Mouse (Mus musculus) retina, postnatal 1 day (tissue): ENCODE data around the gene Ajap1.

Experiments used
- DNase-seq: peaks from one replicate; pipeline ENCODE4 v3.0.0-alpha.2; 2012

The Ajap1 gene

DNA sequence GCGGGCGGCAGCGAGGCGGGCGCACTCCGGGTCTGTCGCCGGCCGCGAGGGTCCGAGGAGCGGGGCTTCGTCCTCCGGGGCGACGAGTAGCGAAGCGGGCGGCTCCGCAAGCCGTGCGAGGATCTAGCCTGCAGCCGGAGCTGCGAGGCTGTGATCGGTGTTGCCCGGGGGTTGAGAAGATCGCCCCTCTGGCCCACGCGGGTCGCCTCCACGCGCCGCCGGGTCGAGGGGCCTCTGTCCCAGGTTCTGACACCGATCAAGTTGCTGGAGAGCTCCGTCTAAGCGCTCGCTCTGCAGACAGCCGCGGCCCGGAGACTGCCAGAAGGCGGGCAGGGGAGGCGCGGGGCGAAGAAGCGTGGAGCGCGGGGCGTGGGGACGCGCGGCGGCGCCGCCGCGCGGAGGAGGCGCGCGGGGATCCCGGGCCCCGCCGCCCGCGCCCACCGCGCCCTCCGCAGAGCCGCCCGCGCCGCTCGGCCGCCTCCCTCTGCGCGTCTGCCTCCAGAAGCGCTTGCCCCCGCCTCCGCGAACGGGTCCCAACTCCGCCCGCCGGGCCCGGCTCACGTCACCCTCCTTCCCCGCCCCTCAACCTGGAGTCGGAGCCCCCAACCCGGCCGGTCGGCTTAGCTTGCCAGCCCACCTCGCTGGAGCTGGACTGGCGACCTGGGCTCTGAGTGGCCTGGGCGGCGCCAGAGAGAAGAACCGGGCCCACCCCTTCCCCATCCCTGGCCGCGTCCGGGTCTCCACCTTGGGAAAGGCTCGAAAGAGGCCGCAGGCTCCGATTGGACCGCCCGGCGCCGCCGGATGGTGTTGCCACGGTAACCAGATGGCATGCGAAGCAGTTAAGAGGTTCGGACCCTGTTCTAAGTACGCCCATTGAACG, at the start of gene Ajap1:
Gene Ajap1, minus strand, starts transcription at position 353 of the 880 bp plus-strand sequence.
- DNase-seq: peak; percentile 64

DNA sequence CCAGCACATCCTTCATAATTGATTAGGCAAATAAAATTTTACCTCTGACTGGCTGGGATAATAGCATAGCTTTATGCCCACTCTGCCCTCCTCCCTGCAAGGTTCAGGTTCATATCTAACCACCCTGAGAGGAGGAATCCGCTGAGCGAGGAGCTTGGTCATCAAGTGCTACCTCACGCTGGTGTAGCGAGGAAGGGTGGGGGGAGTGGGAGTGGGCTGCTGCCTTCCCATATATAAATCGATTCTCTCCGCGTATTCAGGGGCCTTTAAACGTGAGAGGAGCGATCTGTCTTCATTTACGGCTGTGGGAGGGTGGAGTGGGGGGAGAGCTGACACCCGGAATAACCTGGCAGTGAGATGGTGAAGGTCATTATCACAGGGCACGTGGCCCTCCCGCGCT, 47.9 kb upstream of the Ajap1 start:
- no peak for DNase-seq

DNA sequence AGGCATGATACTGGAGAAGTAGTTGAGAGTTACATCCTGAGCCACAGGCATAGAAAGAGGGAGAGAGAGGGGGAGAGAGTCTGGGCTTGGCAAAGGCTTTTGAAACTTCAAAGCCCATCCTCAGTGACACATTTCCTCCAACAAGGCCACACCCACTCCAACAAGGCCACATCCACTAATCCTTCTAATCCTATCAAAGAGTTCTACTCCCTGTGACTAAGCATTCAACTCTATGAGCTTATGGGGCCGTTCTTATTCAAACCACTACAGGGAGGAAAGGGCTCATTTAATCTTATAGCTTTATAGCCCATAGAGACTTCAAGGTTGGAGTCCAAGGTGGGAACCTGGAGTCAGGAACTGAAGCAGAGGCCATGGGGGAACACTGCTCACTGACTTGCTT, 39.0 kb upstream of the Ajap1 start:
- DNase-seq: peak; percentile 55

DNA sequence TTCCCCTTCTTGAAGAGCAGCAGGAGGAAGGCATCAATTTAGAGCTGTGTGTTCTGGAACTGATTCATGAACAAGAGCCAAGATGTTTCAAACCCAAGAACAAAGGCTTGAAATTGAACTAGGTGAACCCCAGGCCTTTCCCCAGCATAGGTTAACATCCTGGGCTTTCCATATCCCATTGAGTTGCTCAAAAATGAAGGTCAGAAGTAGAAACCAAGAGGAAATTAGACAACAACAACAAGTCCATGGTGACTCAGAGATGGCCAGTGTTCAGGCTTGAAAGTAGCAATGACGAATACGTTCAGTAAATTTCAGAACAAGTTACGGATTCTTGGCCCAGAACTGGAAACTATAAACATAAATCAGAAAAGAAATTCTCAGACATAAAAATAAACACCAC, 37.3 kb upstream of the Ajap1 start:
- no peak for DNase-seq

DNA sequence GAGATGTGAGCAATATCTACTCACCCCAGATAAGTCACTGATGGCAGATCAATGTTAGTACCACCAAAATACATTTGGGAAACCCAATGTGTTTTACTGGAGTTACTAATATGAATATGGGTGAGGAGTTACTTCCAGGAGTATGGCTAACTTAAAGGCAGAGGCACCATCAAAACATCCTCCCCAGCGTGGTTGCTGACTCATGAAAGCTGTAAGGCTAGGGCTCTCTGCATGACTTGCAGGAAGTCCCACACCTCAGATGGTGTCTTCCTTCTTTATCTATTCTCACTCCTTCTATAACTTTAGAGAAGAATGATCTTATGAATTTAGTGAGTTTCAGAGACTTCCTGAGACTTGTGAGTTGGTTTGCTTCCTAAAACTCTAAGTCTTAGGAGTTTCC, 36.7 kb upstream of the Ajap1 start:
- no peak for DNase-seq

DNA sequence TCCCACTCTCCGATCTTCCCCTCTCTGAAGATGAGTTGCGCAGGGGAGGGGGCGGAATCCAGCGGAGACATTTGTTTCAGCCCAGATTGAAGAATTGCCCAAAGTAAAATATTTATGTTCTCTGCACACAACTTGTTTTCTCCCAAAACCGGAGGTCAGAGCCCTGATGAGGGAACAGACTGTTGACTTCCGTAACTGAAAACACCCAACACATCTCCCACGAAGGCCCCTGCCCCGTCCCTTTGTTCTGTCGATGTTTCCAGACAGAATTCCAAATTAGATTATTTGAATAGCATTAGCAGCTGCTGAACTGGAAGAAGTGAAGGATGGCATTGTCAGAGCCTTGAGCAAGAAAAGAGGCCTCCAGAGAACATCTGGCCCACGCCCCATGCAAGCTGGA, 33.2 kb upstream of the Ajap1 start:
- DNase-seq: peak; percentile 64

DNA sequence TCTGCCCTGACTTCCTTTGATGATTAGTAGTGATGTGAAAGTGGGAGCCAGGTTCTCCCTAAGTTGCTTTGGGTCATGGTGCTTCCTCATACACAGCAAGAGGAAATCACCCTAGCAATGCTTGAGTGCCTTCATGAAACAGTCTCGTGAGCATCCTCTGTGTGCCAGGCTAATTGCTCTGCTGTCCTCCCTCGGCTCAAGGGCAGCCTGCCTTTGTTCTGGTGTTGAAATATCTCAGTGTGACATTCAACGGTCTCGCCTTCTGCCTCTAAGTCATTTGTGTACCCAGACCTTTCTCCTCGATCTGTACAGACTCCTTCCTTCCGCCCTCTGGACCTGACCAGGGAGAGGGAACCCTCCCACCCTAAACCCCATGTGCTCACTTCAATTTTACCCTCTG, 31.5 kb upstream of the Ajap1 start:
- no peak for DNase-seq

DNA sequence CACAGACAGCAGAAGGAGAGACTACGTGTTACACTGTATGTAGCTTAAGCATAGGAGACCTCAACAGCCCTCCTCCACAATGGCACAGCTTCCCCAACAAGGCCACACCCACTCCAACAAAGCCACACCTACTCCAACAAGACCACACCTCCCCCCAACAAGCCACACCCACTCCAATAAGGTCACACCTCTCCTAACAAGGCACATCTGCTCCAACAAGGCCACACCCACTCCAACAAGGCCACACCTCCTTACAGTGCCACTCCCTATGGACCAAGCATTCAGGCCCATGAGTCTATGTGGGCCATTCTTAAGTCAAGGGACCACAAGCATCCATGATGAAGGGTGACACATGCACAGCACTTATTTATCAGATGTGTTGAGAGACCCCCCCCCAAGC, 28.9 kb upstream of the Ajap1 start:
- DNase-seq: no peak

DNA sequence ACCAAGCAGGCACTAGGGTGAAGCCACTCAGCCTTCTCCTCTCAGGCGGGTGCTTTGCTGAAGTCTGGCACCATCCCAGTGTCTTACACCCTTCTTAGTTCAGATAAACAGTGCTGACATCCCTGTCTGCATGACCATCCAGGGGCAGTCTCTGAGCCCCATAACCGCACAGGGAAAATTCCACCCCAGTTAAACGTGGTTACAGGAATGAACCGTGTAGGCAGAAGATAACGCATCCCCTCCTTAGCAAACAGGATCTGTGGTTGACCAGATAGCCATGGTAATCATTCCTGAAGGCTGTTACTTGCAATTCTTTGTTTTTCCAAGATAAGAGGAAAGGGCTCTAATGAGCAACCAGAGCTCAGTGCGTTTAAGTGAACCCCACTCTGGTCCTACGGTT, 19.3 kb upstream of the Ajap1 start:
- no peak for DNase-seq

DNA sequence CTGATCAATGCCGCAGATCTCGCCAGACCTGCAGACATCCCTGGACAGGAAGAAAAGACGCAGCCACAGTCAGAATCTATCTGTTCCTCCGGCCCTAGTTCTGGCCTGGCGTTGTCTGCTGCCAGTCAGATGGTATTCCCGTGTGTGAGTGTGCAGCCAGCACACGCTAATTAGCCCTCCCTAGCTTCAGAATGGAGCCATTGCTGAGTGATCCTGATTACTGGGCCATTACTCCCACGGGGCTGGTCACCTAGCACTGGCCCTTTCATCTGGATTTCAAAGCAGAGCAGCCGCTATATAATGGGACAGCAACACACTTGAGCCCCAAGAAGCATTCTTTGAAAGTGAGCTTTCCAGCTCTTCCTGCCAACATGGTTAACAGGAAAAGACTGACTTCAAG, 9.8 kb upstream of the Ajap1 start:
- DNase-seq: no peak

DNA sequence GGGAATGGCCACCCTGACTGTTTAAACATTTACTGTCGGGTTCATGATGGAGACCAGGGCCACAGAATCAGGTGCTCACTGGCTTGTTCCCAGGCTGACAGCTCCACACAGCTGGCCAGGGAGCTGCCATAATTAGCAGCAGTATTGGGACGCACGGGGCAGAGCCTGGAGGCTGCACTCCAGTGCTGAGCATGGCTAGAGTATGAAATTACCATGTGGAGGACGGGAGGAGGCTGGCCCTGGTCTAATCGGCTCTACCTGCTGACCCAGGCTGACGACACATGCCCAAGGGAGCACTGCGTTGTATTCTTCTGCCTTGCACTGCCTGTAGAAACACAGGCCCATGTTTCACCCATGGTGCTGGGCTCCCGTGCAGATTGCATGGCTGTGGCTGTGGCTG, 6.5 kb upstream of the Ajap1 start:
- DNase-seq: no peak

DNA sequence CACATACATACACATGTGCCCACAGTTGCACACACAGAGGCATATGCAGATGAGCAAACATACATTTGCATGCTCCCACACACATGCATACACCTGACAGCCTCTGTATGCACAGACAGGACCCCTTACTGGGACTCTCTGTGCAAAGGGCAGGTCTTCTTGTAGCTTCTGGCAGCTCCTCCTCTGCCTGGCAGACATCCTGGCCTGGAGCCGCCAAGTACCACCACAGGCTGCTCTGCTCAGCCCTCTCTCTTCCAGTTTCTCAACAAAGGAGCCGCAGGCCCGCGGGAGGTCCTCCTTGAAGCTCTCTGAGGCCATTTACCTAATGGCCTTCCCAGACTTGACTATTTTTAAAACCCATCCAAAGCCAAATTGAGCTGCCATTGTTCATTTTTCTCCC, 3.3 kb upstream of the Ajap1 start:
- DNase-seq: no peak

DNA sequence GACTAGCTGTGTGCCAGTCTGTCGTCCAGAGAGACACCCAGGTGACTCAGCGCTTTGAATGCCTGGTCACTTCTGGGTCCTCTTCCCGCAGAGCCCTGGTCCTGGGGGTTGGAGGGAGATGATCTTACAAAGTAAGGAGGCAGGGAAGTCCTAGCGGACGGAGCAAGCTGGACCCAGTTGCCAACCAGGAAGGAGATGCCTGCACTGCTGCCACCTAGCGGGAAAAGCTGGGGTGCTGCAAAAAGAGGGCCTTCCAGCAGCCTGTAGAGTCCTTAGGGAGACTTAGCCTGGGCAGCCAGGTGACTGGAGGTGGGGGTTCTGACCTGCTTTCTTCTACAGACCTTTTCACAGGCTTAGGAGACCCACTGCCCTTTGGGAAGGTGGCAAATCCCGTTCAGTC, 1.8 kb upstream of the Ajap1 start:
- DNase-seq: peak; percentile 87

DNA sequence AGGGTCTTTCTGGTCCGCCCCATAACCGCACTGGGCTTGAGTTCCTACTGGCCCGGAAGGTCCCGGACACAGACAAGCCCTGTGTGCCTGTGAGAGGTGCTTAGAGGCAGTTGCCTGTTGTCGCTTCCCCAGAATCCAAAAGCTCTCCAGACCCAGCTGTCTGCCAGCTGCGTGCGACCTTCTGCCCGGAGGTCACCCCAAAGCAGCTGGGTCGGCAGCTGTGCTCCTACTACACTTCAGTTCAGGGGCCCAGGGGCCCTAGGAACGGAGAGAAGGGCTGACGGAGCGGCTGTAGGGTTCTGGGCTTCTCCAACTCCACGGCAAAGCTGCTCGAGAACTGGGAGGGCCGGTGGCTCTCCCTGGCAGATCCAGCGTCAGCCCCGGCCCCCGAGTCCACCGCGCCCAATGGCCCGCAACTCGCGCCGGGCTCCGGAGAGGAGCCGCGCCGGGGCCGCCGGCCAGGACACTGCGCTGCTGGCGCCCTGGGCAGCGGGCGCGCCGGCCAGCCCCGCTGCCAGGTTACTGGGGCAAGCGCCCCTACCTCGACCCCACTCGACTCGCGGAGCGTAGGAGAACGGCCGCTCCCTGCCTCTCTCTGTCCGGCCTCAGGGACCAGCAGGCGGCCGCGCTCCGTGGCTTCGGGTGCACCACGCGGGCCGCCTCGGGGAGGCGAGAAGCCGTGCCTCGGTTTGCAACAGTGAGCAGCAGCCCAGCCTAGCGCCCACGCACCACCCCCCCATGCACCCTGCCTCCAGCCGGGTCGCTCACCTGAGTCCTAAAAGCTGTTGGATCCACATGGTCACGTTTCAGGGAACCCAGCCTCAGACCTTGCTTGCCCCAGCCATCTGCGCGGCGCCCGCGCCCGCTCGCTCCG, 1.0 kb downstream of the Ajap1 start:
- DNase-seq: peak; percentile 41

DNA sequence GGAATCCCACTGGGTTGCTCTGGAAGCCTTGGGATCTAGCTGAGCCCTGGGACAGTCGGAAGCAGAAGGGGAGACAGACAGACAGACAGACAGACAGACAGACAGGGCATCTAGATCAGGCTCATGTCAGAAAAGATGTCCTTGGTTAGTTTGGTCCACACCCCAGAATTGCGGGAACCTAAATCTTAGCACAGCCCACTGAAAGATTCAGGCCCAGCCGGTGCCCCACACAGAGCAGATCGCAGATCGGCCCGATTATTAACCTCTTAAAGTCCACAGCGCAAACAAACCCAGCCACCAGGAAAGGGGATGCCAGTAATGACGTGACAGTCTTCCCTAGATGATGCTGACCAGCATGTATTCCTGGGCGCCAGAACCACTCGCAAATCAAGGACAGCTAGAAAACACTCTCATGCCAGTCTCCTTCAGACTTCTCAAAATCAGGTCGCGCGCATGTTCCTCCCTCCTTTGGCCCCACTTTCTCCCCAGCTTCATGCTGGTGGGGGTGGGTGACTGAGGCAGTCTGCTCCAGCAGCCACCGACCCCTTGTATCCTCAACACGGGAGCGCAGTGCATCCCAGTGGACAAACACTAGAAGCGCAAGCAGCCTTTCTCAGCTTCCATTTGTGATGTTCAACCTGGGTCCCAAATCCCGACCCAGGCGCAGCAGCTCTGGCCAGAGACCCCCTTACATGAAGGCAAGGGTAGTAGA, 1.9 kb downstream of the Ajap1 start:
- peak; percentile 86 for DNase-seq

DNA sequence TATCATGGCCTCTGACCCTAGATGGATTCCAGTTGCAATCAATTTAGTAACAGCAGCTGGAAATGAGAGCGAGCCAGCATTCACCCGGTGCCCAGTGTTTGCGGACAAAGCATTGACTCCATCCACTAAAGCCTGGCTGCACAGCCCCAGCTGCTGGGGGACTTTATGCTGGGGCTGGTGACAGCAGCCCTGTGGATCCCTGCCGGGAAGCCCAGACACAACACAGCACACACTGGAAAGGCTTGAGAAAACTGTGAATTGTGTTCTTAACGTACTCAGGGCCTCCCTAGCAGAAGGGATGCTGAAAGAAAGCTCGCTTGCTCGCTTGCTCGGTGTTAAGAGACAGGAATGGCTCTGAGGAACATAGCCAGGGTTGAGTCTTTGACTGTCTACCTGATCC, 3.5 kb downstream of the Ajap1 start:
- peak; percentile 29 for DNase-seq

DNA sequence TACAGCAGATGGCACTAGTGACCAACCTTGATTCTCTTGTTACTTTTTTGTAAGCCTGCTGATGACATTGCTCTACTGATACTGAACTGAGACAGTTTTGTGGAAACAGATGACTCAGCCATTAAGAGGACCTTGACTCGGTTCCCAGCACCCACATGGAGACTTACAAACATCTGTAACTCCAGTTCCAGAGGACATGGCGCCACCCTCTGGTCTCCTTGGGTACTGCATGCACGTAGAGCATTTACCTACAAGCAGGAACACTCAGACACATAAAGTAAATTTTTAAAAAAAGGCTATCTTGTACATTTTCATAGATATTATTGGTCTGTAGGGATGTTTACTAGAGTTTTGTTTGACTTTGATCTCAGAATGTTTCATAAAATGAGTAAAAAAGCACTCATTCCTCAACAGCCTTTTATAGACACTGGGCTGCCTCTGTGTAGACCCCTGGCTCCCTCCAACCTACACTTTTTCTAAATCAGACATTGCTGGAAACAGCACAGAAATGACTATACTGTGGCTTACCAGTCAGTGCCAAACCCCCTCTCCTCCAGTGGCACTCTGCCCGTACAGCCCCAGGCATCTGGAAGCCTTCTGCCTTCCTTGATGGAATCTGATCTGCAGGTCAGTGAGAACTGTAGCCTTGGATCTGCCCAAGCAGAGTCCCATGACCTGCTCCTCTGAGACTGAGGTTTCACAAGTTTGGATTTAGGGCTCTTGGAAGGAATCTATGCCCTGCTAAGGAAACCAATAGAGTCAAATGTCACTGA, 8.9 kb downstream of the Ajap1 start:
- no peak for DNase-seq

DNA sequence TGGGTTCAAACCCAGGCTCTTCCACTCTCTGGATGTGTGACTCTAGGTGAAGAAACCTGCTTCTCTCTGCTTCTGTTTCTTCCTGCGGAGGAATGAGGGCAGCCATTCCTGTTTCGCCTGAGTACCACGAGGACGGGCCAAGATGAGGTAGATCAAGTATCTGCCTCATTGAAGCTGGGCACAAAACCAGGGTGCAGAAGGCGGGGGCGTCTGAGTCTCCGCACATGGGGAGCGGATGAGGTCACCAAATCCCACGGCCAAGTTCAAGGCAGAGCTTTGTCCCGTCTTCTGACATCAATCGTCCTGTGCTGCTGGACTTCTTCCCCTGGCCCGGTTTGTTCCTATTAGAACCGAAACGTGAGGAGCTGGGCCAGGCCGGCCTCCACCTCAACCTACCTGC, 12.9 kb downstream of the Ajap1 start:
- no peak for DNase-seq

DNA sequence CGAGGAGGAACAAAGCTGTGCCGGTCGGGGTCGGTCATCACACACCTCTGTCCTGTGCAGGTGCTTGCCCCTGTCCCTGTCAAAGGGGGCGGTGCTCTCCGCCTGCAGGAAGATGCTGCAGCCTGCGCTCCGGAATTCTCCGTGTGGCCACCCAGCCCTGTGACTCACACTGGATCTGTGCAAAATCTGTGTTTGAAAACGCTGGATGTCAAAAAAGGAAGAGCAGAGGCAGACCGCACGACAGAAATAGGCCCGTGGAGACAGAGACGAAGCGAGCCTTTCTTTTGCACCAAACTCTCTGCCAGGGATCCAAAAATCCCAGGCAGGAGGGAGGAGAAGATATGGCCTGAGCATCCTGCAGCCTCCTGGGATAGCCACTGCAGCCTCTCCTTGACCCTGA, 22.7 kb downstream of the Ajap1 start:
- no peak for DNase-seq

DNA sequence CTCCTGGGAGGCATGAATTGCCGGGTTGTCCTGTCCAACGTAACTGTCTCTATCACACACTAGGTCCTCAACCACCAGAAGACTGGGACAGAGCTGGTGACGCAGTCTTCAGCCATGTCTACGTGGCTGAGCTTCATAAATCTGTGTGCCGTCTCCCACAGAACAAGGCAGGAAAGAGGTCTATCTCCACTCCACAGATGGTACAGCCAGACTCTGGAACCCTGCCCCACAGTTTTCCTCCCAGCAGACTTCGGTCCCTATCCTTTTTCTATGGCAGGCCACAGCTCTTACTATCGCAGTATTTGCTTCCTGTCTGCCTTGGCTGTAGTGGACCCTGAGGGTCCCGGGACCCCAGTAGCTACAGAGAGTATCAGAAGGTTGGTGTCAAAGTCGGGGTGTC, 23.1 kb downstream of the Ajap1 start:
- DNase-seq: no peak

DNA sequence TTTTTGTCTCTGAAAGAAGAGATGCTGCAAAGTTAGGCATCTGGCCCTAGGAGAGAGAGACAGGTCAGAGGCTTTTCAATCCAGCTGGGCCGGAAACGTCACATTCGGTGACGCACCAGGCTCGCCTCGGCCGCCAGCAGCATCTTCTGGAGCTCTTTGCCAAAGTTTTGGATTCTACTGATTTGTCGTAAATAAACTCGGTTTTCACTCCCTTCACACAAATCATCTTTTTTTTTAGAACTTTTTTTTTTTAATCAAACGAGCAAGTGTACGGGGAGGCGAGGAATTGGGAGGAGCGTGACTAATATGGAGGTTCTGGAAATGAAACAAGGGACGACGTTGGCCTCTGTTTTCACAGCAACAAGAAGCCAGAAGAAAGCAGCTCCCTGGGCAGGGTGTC, 23.8 kb downstream of the Ajap1 start:
- DNase-seq: no peak

DNA sequence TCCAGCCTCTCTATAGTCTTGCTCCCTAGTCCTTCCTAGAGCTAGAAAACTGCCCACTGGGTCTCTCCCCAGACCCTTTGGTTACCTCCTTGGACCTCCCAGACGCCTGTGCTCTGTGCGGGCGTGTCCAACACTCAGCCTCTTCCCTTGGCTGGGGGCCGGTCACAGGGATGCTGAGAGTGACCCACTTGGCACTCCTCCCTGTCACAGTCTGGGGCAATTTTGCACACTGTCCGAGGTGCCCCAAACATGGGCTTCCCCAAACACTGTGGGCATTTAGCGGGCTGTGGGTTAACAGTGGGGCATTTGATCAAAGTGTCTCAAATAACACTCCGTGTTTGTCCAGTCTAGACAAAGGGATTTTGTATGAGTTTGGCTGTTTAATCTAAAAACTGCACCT, 29.1 kb downstream of the Ajap1 start:
- no peak for DNase-seq

DNA sequence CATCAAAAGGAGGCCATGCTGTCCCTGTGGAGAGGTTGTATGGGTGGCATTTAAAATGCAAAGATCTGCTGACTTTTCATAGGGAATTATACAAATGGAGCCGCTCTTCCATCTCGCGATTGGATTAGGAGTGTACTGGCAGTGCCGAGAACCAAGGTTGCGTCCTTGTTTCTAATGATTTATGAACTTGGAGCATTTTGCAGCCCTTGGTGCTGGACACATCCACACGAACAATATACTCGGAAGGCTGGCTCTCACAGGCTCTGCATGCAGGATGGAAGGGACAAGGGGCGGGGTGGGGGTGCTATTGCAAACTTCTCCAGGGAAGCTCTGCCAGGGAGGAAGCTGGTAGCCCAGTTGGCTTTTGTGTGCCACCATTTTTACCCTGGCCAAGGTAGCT, 31.1 kb downstream of the Ajap1 start:
- no peak for DNase-seq
